Mouse (Mus musculus) hindbrain, embryonic 13.5 days (tissue): ENCODE measurements around the gene Tmem217. TPM values are rescaled to one million over a fixed set of nuclear protein-coding genes. Genes with fewer than 3 reads are reported as not detected.

Experiments used
- microRNA-seq: library from miRNA; unstranded; fragments of <30 nt; microRNA quantifications from one replicate; pipeline ENCODE4, GENCODE M21; 2016
- polyA plus RNA-seq: library from polyadenylated mRNA; unstranded; fragments of >200 nt; fragmentation: Nextera tagmentation; extraction: Ambion mirVana; gene quantifications from 2 replicates; pipeline ENCODE4 v1.2.1, GENCODE M21; 2015

Tmem217 gene
- polyA plus RNA-seq, 1 experiment from 2014 or later = 1.6 TPM

Small RNA genes within 50 kb of the gene (microRNA-seq; reads per million reads assigned to microRNA genes)
- gene Mir7667 = not detected

Other genes starting within 250 kb of the Tmem217 start
- gene Pi16, start 234.7 kb downstream of the Tmem217 start, polyA plus RNA-seq = 1.3 and 2.0 TPM in 2 replicates
- gene Mtch1, start 204.5 kb downstream of the Tmem217 start, polyA plus RNA-seq = 423 TPM in 2 replicates
- 3.8 and 5.3 TPM in 2 replicates for gene Fgd2, start 191.5 kb downstream of the Tmem217 start, polyA plus RNA-seq
- gene Pim1, start 61.6 kb downstream of the Tmem217 start, polyA plus RNA-seq = 12.7 and 13.8 TPM in 2 replicates
- not detected in 2 replicates for gene Gm17657, start 2.7 kb downstream of the Tmem217 start, polyA plus RNA-seq
- gene Tbc1d22b, start 2.6 kb downstream of the Tmem217 start, polyA plus RNA-seq = 22.1 and 22.8 TPM in 2 replicates
- gene Rnf8, start 62.4 kb upstream of the Tmem217 start, polyA plus RNA-seq = 79.2 and 83.4 TPM in 2 replicates
- 2.9 and 3.8 TPM in 2 replicates for gene Gm28043, start 62.5 kb upstream of the Tmem217 start, polyA plus RNA-seq
- 132 and 139 TPM in 2 replicates for gene Cmtr1, start 108.2 kb upstream of the Tmem217 start, polyA plus RNA-seq
- 10.7 and 13.4 TPM in 2 replicates for gene Ccdc167, start 164.7 kb upstream of the Tmem217 start, polyA plus RNA-seq